Mouse (Mus musculus) stomach, embryonic 14.5 days (tissue): Measurements from ENCODE around the gene Timp3. TPM values are rescaled to one million over a fixed set of nuclear protein-coding genes. Genes with fewer than 3 reads are reported as not detected.

Experiments used
- ATAC-seq: fragments of 200-750 bp; cut with Nextera tagmentation; 2 replicates; pipeline ENCODE4 v1.8.0; 2017; ENCODE audit warnings: low read depth, moderate TSS enrichment; ENCODE audit not compliant: insufficient number of reproducible peaks, insufficient read depth, low FRiP score
- H3K27ac ChIP-seq: fragments of 300-500 bp; sonication (generic); 2 replicates; pipeline ENCODE4 v1.5.1; 2014; ENCODE audit warnings: mild to moderate bottlenecking, low read length, moderate library complexity, mixed read lengths
- H3K27me3 ChIP-seq: fragments of 300-500 bp; sonication (generic); 2 replicates; pipeline ENCODE4 v1.6.1; 2014; ENCODE audit warnings: low read length, control low read depth, mixed read lengths; ENCODE audit not compliant: control insufficient read depth, insufficient read depth
- H3K36me3 ChIP-seq: fragments of 300-500 bp; sonication (generic); 2 replicates; pipeline ENCODE4 v1.6.1; 2014; ENCODE audit warnings: mild to moderate bottlenecking, control low read depth, low read length, moderate library complexity, mixed read lengths; ENCODE audit not compliant: control insufficient read depth, insufficient read depth
- H3K4me1 ChIP-seq: fragments of 300-500 bp; sonication (generic); 2 replicates; pipeline ENCODE4 v1.6.1; 2014; ENCODE audit warnings: low read length, control low read depth, mixed read lengths; ENCODE audit not compliant: control insufficient read depth, insufficient read depth
- H3K4me2 ChIP-seq: fragments of 300-500 bp; sonication (generic); replicated peaks from 2 replicates; pipeline ENCODE4 v1.6.1; 2014; ENCODE audit warnings: low read depth, low read length, control low read depth
- H3K4me3 ChIP-seq: fragments of 300-500 bp; sonication (generic); 2 replicates; pipeline ENCODE4 v1.5.1; 2014; ENCODE audit warnings: low read depth, low read length, control low read depth
- H3K9ac ChIP-seq: fragments of 300-500 bp; sonication (generic); replicated peaks from 2 replicates; pipeline ENCODE4 v1.6.1; 2014; ENCODE audit warnings: low read depth, mild to moderate bottlenecking, control low read depth, low read length, moderate library complexity, mixed read lengths
- H3K9me3 ChIP-seq: fragments of 300-500 bp; sonication (generic); 2 replicates; pipeline ENCODE4 v1.6.1; 2016; ENCODE audit warnings: low read depth, low read length, control low read depth; ENCODE audit not compliant: control insufficient read depth
- WGBS: fragments of 180-500 bp; shearing (Covaris S2); extraction: QIAGEN DNeasy Blood & Tissue Kit; methylation state at CpG from one replicate; pipeline ENCODE4 v1.1.7; 2014; 5-methylcytosine and 5-hydroxymethylcytosine counted together
- polyA plus RNA-seq: library from polyadenylated mRNA; unstranded; fragments of >200 nt; fragmentation: Nextera tagmentation; extraction: Ambion mirVana; gene quantifications from 2 replicates; pipeline ENCODE4 v1.2.1, GENCODE M21; 2014

The Timp3 gene
- polyA plus RNA-seq, 1 experiment from 2014 or later: 88.0 TPM

DNA sequence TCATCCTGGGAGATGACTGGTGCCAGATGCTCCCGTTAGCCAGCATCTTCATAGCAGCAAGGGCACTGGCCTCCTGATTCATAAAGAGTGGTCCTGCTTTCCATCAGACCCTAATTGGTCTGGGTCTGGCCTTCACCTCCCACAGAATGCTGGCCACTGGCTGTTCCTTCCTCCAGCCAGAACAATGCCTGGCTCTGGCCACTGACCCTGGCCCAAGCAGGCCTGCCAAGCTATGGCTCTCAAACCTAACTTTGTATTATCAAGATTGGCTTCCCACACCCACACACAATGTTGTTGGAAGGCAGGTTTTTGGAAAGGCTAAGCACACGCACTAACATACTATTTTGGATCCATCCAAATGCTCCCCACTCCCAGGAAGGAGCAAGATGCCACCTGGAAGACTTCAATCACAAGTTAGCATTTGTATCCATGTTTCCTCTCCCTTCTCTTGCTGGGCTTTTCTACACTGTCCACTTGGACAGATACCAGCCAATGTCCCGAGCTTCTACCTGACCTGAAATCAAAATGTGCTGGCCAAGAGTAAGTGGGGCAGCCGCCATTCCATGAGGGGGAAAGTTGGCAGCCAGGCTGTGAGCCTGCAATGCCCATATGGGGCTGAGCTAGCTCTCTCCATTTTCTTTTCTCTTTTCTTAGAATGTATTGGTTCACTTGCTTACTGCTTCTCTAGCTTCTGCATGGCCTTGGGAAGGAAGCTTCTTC is 23.3 kb downstream of the Timp3 start:
- Histone ChIP-seq H3K27me3 (no peaks in the 10 kb centered on the region), H3K4me1 (0 out of 2 replicates have a peak, but pooled peaks cover 3% of the 10 kb centered on the region), H3K9ac (no peak overlapping the region), H3K27ac (no peak overlapping the region), H3K36me3 (no peaks in the 10 kb centered on the region; the same call in 1 of the 2 replicates), H3K4me2 (no peak overlapping the region), H3K4me3 (no peak overlapping the region), H3K9me3 (no peaks in the 10 kb centered on the region)
- no peak for ATAC-seq
- 78% methylated on average over 4 of the region's 4 CpGs for WGBS

DNA sequence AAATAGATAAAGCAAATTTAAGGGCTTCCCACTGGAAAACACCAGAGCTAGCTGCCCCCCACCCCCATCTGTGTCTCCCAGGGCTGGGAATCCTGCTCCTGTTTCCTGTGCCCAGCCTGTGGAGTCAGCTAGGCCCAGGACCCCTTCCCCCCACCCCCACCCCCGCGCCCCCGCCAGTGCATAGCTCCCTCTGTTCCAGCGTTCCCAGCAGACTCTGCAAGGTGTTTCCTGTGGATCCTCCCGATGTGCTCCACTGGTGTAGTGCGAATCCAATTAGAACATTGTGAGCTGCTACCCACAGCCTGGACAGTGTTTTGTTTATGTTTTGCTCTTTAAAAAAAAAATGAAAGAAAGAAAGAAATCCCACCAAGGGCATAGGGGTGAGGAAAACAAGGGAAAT is 25.1 kb downstream of the Timp3 start:
- Histone ChIP-seq H3K4me2 (no peak overlapping the region), H3K4me3 (no peak overlapping the region), H3K27ac (no peak overlapping the region), H3K27me3 (no peaks in the 10 kb centered on the region), H3K9ac (no peak overlapping the region), H3K9me3 (no peaks in the 10 kb centered on the region), H3K4me1 (0 out of 2 replicates have a peak, but pooled peaks cover 6% of the 10 kb centered on the region), H3K36me3 (no peaks in the 10 kb centered on the region; the same call in 1 of the 2 replicates)
- 36% methylated on average over 6 of the region's 6 CpGs for WGBS
- ATAC-seq: no peak

DNA sequence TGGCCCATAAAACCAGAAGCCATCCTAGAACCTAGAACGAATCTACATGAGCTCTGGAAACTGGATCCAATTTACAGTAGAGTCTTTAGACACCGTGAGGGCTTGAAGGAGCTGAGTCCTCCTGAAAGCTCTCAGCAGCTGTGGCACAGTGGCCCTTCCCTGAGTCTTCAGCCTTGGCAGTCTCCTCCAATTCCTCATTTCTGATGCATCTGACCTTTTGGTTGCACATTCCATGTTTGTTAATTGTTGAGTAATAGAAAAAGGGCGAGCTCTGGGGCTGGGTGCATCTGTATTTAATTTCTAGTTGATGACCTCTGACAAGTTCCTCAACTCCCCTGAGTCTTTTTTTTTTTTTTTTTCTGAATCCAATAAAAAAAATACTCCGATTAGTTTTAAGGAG is 28.0 kb downstream of the Timp3 start:
- ATAC-seq: no peak
- 91% methylated on average over 4 of the region's 4 CpGs for WGBS
- Histone ChIP-seq H3K4me3 (no peak overlapping the region), H3K9me3 (no peaks in the 10 kb centered on the region), H3K27ac (no peak overlapping the region), H3K9ac (no peak overlapping the region), H3K36me3 (no peaks in the 10 kb centered on the region; the same call in 1 of the 2 replicates), H3K4me1 (peaks cover 21% of the 10 kb centered on the region), H3K27me3 (no peaks in the 10 kb centered on the region), H3K4me2 (no peak overlapping the region)

DNA sequence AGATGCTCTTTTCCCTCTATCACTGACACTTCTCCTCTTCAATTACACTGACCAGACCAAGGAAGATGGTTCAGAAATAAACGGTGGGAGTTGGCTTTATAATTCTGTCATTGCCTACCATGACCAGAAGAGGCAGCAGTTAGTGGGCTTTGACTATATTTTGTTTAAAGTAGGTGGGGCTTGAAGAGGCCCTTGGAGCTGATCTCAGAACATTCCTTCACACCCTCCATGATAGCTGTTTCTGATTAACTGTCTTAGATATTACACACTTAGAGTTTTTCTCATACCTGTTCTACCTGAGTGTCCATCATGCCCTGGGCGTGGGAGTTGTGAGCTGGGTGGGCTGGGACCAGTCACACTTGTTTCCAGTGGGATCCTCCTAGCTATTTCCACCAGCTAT is 28.5 kb downstream of the Timp3 start:
- WGBS: 75% methylated on average over 2 of the region's 2 CpGs
- no peak overlapping the region for H3K9ac ChIP-seq
- no peak overlapping the region for H3K4me2 ChIP-seq
- H3K27ac ChIP-seq: no peak overlapping the region
- no peak for ATAC-seq
- H3K9me3 ChIP-seq: no peaks in the 10 kb centered on the region
- H3K4me1 ChIP-seq: peaks cover 25% of the 10 kb centered on the region
- H3K4me3 ChIP-seq: no peak overlapping the region
- no peaks in the 10 kb centered on the region; the same call in 1 of the 2 replicates for H3K36me3 ChIP-seq
- no peaks in the 10 kb centered on the region for H3K27me3 ChIP-seq

DNA sequence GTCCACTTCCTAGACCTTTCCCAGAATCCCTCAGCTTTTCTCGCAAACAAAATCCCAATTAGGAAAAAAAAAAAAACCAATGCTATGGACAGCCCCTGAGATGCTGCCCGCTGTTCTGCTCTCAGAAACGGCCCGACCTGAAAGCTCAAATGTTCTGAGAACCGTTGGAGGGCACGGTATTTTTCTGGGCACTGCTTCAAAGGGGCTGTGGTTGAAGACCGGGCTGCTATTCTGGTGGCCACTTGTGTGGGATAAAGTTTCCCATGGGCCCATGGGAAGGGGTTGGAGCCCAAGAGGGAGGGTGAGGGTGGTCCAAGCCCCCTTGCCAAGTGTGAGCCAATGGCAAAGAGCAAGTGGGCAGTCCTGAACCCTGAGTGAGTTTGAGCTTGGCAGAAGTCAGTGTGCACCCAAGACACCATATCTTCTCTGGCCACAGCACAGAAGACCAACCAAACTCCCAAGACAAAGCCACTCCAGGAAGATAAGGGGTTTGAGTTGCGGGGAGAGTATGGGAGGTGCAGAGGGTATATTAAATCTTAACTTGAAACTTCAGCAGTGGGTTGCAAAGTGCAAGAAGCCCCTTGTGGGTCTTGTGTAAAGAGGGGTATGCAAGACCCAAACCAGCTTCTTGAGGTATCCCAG is 29.2 kb downstream of the Timp3 start:
- Histone ChIP-seq H3K4me2 (no peak overlapping the region), H3K27me3 (no peaks in the 10 kb centered on the region), H3K9ac (no peak overlapping the region), H3K36me3 (no peaks in the 10 kb centered on the region), H3K27ac (no peak overlapping the region), H3K9me3 (no peaks in the 10 kb centered on the region), H3K4me1 (peaks cover 31% of the 10 kb centered on the region), H3K4me3 (no peak overlapping the region)
- no peak for ATAC-seq
- 94% methylated on average over 8 of the region's 8 CpGs for WGBS

DNA sequence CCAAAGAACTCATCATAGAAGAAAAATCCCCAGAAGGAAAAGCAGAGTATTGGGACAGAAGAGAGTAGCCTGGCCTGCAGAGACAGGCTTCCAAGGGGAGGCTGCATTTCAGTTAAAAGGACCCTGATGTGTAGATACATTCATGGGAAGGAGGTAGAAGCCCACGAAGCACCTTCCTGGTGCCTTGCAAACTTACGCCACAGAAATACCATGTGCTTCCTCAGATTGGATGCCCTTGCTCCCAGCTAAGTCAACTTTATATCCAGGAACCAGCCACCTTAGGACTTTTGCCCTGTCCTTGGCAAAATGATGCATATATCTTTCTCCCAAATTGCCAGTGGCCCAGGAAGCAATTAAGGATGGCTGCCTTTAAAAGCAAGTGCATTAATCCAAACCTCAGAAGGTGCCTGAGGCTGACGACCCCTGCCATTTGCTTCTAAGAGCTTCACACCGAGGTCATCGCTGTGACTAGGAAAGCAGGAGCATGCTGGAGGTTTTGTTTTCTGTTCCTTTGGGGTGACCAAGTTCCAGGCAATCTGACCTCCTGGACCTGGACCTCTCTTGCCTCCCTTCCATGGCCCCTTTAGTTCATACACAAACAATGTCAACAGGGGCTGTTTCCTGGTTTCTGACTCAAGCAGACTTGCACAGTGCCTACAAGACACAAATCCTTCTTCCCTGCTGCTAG is 31.0 kb downstream of the Timp3 start:
- Histone ChIP-seq H3K36me3 (no peaks in the 10 kb centered on the region), H3K9ac (no peak overlapping the region), H3K4me1 (peaks cover 35% of the 10 kb centered on the region), H3K4me3 (no peak overlapping the region), H3K4me2 (no peak overlapping the region), H3K27ac (peak overlapping the region; percentile 71; the same call in 1 of the 2 replicates), H3K27me3 (no peaks in the 10 kb centered on the region), H3K9me3 (no peaks in the 10 kb centered on the region)
- ATAC-seq: no peak
- WGBS: 58% methylated on average over 5 of the region's 5 CpGs

DNA sequence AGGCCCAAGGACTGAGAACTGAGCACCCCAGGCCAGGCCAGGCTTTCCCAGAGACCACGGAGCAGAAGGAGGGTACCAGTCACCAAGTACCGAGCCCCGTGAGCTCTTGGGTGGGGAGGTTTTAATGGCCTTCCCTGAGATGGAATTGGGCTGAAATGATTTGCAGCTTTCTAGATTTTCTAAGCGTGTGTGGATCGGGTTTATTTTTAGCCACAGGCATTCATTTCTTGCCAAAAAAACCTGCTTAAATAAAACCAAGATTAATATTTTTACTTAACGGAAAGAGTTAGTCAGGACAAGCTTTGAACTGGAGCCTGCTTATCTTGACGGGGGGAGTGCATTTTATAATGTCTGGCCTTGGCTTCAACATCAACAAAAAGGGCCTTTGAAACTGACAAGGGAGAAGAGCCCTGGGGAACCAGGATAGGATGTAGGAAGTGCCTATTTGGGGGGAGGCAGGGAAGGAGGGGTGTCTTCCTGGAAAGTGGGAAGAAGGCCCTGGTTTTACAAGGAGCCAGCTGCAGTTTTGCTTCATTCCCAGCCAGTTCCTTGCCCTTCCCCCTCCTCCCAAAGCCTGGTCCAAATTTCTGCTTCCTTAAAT is 31.6 kb downstream of the Timp3 start:
- H3K4me2 ChIP-seq: no peak overlapping the region

DNA sequence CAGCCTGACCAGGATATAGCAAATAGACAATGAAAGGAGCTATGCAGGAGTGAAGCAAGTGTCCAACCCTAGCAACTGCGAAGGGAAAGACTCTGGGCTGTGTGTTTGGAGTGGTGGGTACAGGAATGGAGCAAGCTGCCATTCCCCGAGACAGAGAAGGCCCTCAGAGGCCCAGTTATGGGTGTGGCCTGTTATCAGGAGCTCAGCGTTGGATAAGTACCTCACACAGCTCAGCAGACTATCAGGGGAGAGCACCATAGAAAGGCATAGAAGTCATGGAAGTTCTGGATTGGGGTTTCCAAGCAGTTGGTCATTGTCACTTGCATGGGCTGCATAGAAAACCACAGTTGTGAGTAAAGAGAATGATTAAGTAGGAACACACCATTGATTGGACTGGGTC is 32.8 kb downstream of the Timp3 start:
- Histone ChIP-seq H3K27ac (no peak overlapping the region), H3K9ac (no peak overlapping the region), H3K27me3 (no peaks in the 10 kb centered on the region), H3K9me3 (no peaks in the 10 kb centered on the region), H3K36me3 (no peaks in the 10 kb centered on the region), H3K4me3 (no peak overlapping the region), H3K4me2 (no peak overlapping the region), H3K4me1 (peaks cover 49% of the 10 kb centered on the region)
- WGBS: 63% methylated on average over 3 of the region's 3 CpGs
- no peak for ATAC-seq

More for the DNA sequence above, 31.6 kb downstream of the Timp3 start:
- Histone ChIP-seq H3K27ac (peak overlapping the region; percentile 71; the same call in 1 of the 2 replicates), H3K27me3 (no peaks in the 10 kb centered on the region), H3K9me3 (no peaks in the 10 kb centered on the region), H3K4me1 (peaks cover 39% of the 10 kb centered on the region), H3K36me3 (no peaks in the 10 kb centered on the region), H3K9ac (no peak overlapping the region), H3K4me3 (no peak overlapping the region)
- 0 out of 2 replicates have a peak, but pooled peaks have one; percentile 16 for ATAC-seq
- 20% methylated on average over 7 of the region's 7 CpGs for WGBS
